Comparison of ENCODE assay signal across 18 mouse cellular contexts in the genomic region with DNA sequence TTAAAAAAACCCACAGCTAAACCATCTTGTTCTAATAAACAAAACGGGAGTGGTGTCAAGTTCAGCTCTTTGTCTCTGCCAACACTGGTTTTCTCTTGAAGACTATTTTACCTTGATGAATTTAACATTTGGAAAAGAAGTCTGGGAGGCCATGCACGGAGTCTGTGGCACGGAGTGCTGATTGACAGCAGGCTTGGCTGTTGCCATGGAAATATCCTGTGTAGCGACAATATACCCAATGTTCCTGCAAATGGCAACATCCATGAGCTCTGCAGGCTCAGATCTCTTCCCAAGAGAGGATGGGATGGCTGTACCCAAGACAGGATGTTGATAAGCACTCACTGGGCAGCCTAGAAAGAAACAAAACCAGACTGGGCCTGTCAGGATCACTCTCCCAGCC. TPM values are rescaled to one million over a fixed set of nuclear protein-coding genes. Genes with fewer than 3 reads are reported as not detected.
"Had no signal": no experiment of that assay in that cellular context is flagged by ENCODE, and none has a peak within 500 bp of the region (broad histone marks: within the 10 kb centered on the region; RNA-seq: fewer than 3 reads in every experiment).

No protein-coding gene starts in this region.

- H3K4me1 ChIP-seq: limb, embryonic 12.5 days; liver, embryonic 13.5 days; lung, embryonic 15.5 days had no signal

- H3K36me3 ChIP-seq: limb, embryonic 12.5 days; liver, embryonic 13.5 days; lung, embryonic 15.5 days; midbrain, embryonic 15.5 days; neural tube, embryonic 15.5 days had no signal

- H3K4me2 ChIP-seq: limb, embryonic 12.5 days; liver, embryonic 13.5 days; lung, embryonic 15.5 days; midbrain, embryonic 15.5 days; neural tube, embryonic 15.5 days had no signal

- ATAC-seq: liver, postnatal 0 days; midbrain, embryonic 15.5 days had no signal

- DNase-seq: kidney, adult 18-20 months; kidney, postnatal 10 days; kidney, postnatal 4 days; liver; liver, embryonic 13.5 days; liver, postnatal 0 days; lung, postnatal 14 days; right cerebral cortex, adult 18-20 months; right cerebral cortex, postnatal 25 days; thymus, postnatal 4 days had no signal

- H3K9me3 ChIP-seq: limb, embryonic 12.5 days; liver, embryonic 13.5 days; lung, embryonic 15.5 days; megakaryocyte, embryonic 14.5 days; midbrain, embryonic 15.5 days; neural tube, embryonic 15.5 days had no signal

- H3K9ac ChIP-seq: limb, embryonic 12.5 days; liver, embryonic 13.5 days; liver, postnatal 0 days; lung, embryonic 15.5 days; midbrain, embryonic 15.5 days; neural tube, embryonic 15.5 days had no signal

- H3K27me3 ChIP-seq: midbrain, embryonic 15.5 days; neural tube, embryonic 15.5 days had no signal

- H3K4me3 ChIP-seq: limb, embryonic 12.5 days; liver, embryonic 13.5 days; lung, embryonic 15.5 days; megakaryocyte, embryonic 14.5 days; midbrain, embryonic 15.5 days; neural tube, embryonic 15.5 days had no signal

- H3K27ac ChIP-seq: limb, embryonic 12.5 days; liver, embryonic 13.5 days; lung, embryonic 15.5 days; macrophage; midbrain, embryonic 15.5 days; neural tube, embryonic 15.5 days; stomach, postnatal 0 days had no signal

RNA-seq across cellular contexts. Expression of a gene that starts 42.2 kb away (rescaled TPM):
- polyA plus RNA-seq: kidney, embryonic 14.5 days; limb, embryonic 12.5 days; liver, embryonic 13.5 days; liver, postnatal 0 days; lung, embryonic 15.5 days; macrophage had no signal
